Mouse (Mus musculus) liver, adult 2 months (tissue): ENCODE results near the gene Agbl3.

Experiments
- CTCF ChIP-seq: fragments of 200-500 bp; IDR thresholded peaks from 2 replicates; pipeline ENCODE4 v1.5.1; 2011; ENCODE audit warnings: low read depth, low read length, control low read depth
- POLR2A ChIP-seq: fragments of 200-500 bp; IDR thresholded peaks from 2 replicates; pipeline ENCODE4 v1.6.1; 2011; ENCODE audit warnings: low read length, control low read depth; ENCODE audit not compliant: insufficient read depth; ENCODE audit errors: extremely low read depth

DNA sequence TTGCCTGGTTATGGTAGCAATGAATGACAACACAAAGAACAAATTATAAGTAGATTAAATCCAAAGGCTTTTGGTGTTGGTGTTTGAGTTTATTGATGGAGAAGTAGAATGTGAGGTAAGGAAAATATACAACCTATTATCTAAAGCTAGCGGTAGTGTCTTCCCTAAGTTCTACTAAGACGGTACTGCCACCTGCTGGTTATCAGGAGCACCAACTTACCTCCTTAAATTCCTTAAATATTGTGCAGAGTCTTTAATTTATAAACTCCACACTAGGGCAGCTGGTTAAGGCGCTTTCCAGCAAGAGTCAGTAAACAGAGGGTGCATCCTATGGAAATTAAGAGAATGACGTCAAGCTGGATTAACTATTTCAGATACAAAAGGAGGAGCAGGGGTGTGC is 20.2 kb upstream of the Agbl3 start:
- TF ChIP-seq CTCF (peak; percentile 37), POLR2A (no peak)
